Mouse (Mus musculus) adrenal gland, adult 2 months (tissue): ENCODE measurements around the gene Cst8. TPM values are rescaled to one million over a fixed set of nuclear protein-coding genes. Genes with fewer than 3 reads are reported as not detected.
"Not testable (repeated sequence)": the region's sequence is repeated elsewhere in the genome, so short reads cannot be mapped to it uniquely, and the experiment has no call there.

Experiments
- DNase-seq: peaks from one replicate; pipeline ENCODE4 v3.0.0; 2021
- long read RNA-seq: library from polyadenylated mRNA; stranded (forward); transcript quantifications from one replicate; pipeline ENCODE4 v2.0.0, GENCODE M21; 2021
- polyA plus RNA-seq: library from polyadenylated mRNA; depleted of rRNA; stranded (reverse); fragments of >200 nt; gene quantifications from 2 replicates; pipeline ENCODE4 v1.2.3, GENCODE M21; 2012; rRNA removed
- total RNA-seq, 2 experiments: library from RNA; stranded (reverse); gene quantifications; 2 replicates each; pipeline ENCODE4 v1.2.3; 2021

The Cst8 gene
- total RNA-seq = 10 to 100 TPM in 1 of 2 experiments, 1 to 10 TPM in 1; 7.7 to 81.2 TPM
- polyA plus RNA-seq = 1.7 and 2.1 TPM in 2 replicates
- long read RNA-seq, transcript Cst8-201 (4 exons, 768 nt) = major isoform, 5 of 5 reads
- long read RNA-seq, partial matches to known transcripts = 0 of 5 reads
- long read RNA-seq, other reads (novel, unspliced or antisense) = 0 of 5 reads

DNA sequence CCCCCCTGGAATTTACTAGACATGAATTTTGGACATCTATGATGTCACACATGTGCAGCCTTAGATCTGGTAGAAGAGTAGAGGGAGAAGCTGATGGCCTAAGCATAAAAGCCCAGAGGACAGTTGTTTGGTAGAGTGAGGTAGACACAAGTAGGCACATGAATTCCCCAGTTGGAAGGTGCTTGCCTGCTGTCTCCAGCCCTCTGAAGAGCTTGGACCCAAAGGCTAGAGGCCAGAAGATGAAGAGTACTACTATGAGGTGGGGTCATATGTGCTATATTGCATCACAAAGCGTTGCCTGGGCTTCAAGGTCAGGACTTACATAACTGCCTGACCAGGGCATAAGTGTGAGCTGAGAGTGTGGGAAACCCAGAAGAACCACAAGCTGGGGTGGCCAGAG is at the start of gene Cst8:
Cst8 (plus strand) TSS at position 301 of the 400 bp plus-strand sequence.
- peak; percentile 20 for DNase-seq

DNA sequence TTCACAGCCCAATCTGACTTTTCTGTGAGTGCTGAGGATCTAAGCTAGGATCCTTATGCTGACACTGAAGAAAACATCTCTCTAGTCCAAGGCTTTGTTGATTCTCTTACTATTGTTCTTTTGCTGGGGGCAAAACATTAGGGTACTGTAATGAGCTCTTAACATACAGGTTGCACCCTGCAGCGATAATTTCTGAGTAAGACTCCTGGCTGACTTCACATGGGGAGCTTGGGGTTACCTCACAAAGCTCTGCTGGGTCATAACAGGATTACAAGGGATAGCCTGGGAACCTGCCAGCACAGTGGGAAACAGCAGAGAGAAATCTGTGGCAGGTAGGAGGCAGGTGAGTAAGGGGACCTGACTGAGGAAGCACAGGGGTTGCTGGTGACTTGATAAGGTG is 48.5 kb upstream of the Cst8 start, which contains the start of gene Cstl1:
Cstl1 (plus strand) TSS at position 301 of the 400 bp plus-strand sequence.
- no peak for DNase-seq

DNA sequence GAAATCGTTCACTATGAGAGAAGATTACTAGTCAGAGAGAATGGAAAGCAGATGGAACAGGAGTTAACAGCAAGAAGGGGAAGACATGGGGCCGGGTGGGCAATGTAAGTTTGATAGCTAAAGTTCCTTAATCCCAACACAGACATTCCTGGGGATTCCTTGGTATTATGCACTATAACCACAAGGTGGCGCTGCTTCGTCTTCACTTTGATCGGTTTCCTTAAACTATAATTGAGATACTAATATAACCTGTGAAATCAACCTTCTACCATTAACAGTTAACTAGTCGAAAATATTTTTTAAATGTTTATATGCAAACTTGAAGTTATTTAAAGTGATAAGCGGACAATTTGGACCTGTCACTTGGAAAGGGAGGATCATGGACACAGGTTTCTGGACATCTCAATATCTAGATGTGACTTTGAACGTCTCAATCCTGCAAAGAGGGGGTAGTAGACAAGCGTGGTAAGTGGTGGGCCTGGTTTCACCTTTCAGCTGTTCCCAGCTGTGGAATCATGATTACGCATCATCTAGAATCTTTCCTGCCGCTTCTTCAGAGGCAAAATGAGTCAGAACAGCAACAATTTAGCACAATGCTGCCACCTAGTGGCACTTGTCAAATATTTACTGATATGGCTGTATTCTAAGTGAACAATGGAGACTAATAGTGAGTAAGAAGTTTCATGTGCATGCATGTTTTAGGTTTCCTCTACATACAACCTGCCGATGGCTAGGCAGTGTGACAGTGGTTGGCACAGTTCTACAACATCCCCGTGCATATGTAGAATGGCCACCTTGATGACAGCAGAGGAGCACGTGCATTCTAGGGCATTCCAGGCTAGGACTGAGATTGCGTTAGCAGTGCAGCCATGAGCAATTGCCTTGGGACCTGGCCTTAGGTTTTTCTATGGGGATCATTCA is 46.4 kb upstream of the Cst8 start:
- DNase-seq = peak; percentile 71

DNA sequence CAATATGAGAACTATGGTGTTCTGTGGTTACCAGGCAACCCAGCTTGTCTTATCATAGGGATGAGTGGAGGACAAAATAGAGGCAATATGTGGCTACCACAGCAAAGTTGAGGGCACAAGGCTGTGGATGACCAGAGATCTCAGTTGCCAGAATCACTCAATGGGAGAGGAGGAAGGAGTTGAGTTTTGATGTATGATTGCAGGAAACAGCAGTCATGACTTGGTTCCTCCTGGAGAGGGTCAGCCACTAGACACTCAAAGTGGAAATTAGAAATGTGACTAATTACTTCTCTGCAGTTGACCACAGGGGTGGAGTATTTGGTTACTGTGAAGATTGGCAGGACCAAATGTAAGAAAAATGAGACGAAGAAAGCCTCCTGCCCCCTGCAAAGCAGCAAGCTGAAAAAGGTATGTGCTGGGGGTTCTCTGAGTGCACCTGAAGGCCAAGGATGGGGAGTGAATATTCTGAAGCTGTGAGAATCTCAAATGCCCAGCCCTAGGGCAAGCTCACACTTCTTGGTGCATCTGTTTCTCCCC is 44.2 kb upstream of the Cst8 start:
- DNase-seq = no peak

DNA sequence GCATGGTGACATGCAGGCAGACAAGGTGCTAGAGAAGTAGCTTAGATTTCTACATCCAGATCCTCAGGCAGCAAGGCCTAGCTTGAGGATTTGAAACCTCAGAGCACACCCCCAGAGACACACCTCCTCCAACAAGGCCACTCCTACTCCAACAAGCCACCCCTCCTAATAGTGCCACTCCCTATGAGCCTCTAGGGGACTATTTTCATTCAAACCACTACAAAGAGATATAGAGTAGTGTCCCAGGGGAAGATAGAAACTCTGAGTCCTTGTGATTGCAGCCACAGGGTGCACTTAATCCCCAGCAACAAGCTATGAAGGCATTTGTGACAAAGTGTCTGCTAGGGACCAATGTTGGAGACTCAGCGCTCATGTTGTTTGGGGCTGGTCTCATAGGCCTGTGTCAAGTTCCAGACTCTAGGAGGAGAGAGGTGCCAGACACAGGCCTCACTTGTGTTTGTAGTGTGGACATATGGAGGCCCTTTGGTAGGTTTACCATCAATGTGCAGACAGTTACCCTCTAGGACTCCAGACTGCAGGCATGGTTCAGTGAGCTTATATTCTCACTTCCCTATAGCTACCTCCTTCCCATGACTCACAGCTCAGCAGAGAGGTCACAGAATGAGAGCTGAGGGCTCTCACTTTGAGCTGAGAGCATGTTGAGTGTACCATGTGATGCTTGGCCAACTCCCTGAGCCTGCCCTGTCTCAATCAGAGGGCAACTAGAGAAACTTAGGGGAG is 34.8 kb upstream of the Cst8 start:
- no peak for DNase-seq

DNA sequence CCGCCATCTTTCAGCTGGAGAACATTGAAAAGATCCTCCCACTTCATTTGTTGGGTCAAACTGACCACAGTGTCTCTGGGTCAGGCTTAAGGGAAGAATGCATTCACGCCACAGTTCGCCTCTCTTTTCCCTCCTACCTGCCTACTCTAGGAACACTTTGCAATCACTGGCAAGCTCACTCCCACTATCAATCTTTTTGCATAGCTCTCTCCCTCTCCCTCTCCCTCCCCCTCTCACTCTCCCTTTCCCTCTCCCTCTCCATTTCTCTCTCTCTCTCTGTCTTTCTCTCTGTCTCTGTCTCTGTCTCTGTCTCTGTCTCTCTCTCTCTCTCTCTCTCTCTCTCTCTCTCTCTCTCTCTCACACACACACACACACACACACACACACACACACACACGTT is 27.2 kb upstream of the Cst8 start, which contains the start of gene Cst11:
Cst11 (minus strand) TSS at position 101 of the 400 bp plus-strand sequence.
- not testable (repeated sequence) for DNase-seq

DNA sequence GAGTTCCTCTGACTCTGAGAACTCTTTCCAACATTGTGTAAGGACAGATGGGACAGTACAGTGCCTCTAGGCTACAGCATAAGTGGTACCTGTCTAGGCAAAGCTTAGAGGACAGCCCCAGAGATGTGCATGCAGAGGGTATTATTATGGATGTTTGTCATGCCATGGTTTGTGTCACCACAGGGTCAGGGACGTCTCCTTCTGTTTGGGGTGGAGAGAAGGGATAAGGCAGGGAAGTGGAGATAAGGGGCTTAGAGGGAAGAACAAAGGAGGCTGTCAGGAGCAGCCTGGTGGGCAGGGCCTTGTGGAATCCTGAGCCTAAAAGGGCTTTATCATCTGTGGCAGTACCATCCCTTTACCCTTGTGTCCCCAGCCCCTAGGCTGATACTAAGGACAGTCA is 16.9 kb upstream of the Cst8 start, which contains the start of gene 8030411F24Rik:
8030411F24Rik (plus strand) TSS at position 301 of the 400 bp plus-strand sequence.
- no peak for DNase-seq

- DNase-seq = no peak
Observed at GRCm38 (mm10) chr2:148789142-148789541, 9.4 kb upstream of the Cst8 start, which contains the start of gene Cst12. Gene Cst12 (plus strand): TSS chr2:148789361.

GRCm38 (mm10) chr2:148801491-148801921 is 2.9 kb downstream of the Cst8 start:
- DNase-seq = peak; percentile 18

DNA sequence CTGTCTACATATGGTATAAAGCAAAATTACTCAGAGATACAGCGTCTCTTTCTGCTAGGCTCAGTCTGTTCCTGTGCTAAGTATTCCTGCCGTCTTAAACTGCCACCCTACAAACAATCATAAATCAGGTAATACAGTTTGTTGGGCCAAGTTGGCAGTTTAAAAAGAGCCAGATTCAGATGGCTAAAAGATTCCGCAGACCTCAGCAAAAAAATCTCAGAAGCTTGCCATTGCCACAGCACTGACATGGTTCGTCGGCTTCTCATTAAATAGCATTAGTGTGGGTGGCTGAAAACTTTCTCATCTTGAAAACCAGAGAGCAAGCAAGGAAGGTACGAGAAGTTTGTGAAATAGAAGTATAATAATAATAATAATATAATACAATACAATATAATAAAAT is 8.1 kb downstream of the Cst8 start:
- DNase-seq = peak; percentile 20

DNA sequence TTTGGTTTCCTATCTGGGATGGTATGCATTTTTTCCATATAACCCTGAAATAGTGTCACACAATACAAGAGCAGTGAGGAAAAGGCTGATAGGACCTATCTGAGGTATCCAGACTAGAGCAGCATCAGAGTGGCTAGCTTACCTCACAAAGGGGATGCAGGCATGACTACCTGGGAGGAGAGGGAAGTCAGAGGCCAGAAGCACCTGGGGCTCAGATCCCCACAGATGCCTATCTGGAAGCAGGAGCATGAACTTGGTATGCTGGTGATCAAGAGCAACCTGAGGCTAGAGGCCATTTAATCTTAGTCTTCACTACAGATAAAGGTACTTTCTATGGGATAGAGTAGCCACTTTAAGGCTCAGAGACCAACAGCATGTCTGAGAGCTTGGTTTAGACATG is 21.3 kb downstream of the Cst8 start, which contains the start of gene Cst13:
Cst13 (plus strand) TSS at position 173 of the 400 bp plus-strand sequence.
- no peak for DNase-seq

GRCm38 (mm10) chr2:148825986-148826385 is 27.4 kb downstream of the Cst8 start:
- no peak for DNase-seq

- DNase-seq = no peak
Observed at GRCm38 (mm10) chr2:148834912-148835311, 36.3 kb downstream of the Cst8 start, which contains the start of gene Cst9. Gene Cst9 (plus strand): TSS chr2:148835147.

- DNase-seq = no peak
Observed at GRCm38 (mm10) chr2:148838075-148838777, 39.6 kb downstream of the Cst8 start.

DNA sequence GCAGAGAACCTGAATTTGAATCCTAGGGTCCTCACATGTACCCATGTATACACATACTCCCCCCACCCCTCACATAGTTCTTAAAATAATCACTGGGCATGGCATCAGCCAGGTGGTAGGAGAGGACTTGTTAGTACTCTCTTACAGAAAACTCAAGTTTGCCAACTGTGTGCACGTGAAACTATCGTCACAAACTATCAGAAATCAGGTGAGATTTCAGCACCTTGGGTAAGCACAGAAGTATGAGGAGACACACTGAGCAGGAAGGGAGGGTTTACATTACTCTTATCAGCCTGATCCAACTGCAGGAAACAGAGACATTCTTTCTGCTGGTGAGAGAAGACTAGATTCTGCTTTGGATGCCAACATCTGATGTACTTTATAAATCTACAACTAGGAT is 40.6 kb downstream of the Cst8 start:
- no peak for DNase-seq

DNA sequence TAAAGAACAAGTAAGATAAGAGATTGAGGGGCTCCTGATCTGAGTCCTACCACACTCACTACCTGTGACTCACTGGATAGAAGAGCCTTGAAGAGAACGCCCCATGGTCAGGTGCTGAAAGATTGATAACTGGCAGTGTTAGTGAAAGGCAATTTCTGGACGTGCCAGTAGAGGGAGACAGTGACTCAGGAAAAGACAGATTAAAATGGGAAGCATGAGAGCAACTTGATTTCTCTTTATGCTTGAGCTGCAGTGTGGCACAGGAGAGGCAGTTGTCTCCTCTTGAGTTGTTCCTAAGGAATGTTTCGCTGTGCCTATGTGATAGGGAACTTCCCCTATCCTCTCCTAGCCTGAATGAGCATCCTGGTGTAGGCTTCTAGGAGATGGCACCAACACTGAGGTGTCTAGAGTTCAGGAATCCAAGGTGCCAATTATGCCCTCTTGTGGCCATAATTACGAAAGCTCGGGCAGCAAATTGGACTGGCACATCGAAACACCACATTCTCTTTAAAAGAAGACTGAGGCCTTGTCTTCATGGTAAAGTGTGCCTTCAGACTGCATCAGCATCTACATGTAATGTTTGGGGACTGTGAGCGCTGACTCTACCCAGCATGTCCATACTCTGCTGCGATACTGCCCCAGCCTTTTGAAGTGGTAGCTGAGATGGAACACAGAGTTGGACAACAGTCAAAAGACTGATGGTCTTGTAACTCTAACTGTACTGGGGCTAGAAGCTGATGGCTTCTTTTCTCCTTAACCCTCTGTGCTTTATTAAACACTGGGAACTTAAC is 52.7 kb downstream of the Cst8 start:
- peak; percentile 83 for DNase-seq
